Comparison of ENCODE assay signal across 12 mouse cellular contexts in the genomic region with DNA sequence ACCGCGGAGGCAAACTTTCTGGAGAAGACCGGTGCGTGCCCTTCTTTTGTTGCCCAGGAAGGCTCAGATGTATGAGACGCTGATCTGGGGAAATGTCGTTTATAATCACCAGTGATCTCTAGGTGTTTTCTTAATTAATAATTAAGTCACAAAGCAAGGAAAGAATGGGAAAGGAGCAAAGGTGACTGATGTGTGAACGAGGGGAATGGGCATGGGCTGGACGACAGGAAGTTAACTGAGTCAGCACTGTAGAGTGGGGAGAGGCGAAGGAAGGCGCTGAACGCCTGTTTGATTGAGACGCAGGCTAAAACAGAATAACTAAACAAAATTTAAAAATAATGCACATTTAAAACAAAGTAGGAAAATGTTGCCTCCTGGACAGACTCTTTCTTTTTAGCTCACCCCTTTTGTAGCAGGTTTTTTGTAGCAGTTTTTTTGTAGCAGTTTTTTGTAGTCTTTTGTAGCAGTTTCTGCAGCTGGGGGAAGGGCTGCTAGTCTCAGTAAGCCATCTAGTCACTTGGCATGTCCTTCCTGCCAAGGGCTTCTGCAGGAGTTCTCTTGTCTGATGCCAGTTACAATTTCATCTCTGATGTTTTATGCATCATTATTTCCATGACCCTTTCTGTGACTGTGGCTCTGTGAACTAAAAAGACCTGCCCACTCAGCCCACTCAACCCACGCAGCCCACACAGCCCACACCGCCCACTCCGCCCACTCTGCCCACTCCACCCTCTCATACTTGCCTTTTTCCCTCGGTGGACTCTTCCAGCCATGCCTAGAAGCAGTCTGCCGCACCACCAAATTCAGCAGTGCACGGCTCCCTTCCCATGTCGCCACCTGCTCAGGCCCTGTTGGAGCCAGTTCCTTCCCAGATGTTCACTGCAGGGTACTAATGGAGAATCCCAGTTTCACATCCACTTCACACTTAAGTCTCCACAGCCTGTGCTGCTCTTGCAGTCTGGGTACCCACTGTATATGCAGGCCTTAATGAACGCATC.
DNase-seq lines count a peak whose midpoint lies in the region; ATAC-seq and TF ChIP-seq lines count a peak whose summit lies in the region.
"Had no signal": no experiment of that assay in that cellular context is flagged by ENCODE, and none has a peak within 500 bp of the region (broad histone marks: within the 10 kb centered on the region; RNA-seq: fewer than 3 reads in every experiment).

No protein-coding gene starts in this region.

- TF ChIP-seq CTCF in lung, postnatal 0 days (IDR thresholded peaks at IDR 0.05): no peak

- no peaks in the 10 kb centered on the region for H3K36me3 ChIP-seq in neural tube, embryonic 14.5 days (ENCODE audit: control insufficient read depth, insufficient read depth, low read length)
- H3K36me3 ChIP-seq in lung, postnatal 0 days (ENCODE audit: insufficient read depth, low read length): no peaks in the 10 kb centered on the region

- no peaks in the 10 kb centered on the region for H3K9me3 ChIP-seq in neural tube, embryonic 14.5 days (ENCODE audit: control insufficient read depth, low read length)
- no peaks in the 10 kb centered on the region for H3K9me3 ChIP-seq in lung, postnatal 0 days (ENCODE audit: low read length)
- H3K9me3 ChIP-seq: megakaryocyte, embryonic 14.5 days had no signal

- DNase-seq in cerebellum, postnatal 25 days: peak; percentile 17 to 26
- DNase-seq in cerebellum, adult 9-10 months: no peak
- no peak for DNase-seq in neural tube, embryonic 10.5 days (ENCODE audit: extremely low spot score, low spot score)
- DNase-seq in kidney, postnatal 25 days: peak; percentile 32 to 56
- no peak for DNase-seq in lung, postnatal 0 days (ENCODE audit: low spot score)
- DNase-seq: adrenal gland, postnatal 14 days; gastrocnemius, postnatal 10 days had no signal

- H3K27me3 ChIP-seq in neural tube, embryonic 14.5 days (ENCODE audit: control insufficient read depth, insufficient read depth, low read length): no peaks in the 10 kb centered on the region
- H3K27me3 ChIP-seq in lung, postnatal 0 days (replicated peaks; ENCODE audit: insufficient read depth, low read length): no peaks in the 10 kb centered on the region
- H3K27me3 ChIP-seq: megakaryocyte, embryonic 14.5 days had no signal

- ATAC-seq in neural tube, embryonic 14.5 days (ENCODE audit: low read depth): peak; percentile 46; the same call in 1 of the 2 replicates
- no peak for ATAC-seq in lung, postnatal 0 days
- ATAC-seq in activated CD4-positive, CD25-positive, alpha-beta regulatory T cell, adult 4 months: no peak
- no peak for ATAC-seq in monocyte, adult 5-6 weeks (replicated peaks; ENCODE audit: insufficient number of reproducible peaks, low FRiP score, low TSS enrichment, poor library complexity, severe bottlenecking)

- H3K4me2 ChIP-seq in neural tube, embryonic 14.5 days (ENCODE audit: low read depth, low read length): no peak overlapping the region
- no peak overlapping the region for H3K4me2 ChIP-seq in lung, postnatal 0 days (replicated peaks; ENCODE audit: low read depth, low read length)

- no peak overlapping the region for H3K4me3 ChIP-seq in neural tube, embryonic 14.5 days (ENCODE audit: low read depth, low read length)
- no peak overlapping the region for H3K4me3 ChIP-seq in lung, postnatal 0 days (ENCODE audit: low read depth, low read length)
- H3K4me3 ChIP-seq: megakaryocyte, embryonic 14.5 days had no signal

- no peaks in the 10 kb centered on the region; the same call in 1 of the 2 replicates for H3K4me1 ChIP-seq in neural tube, embryonic 14.5 days (ENCODE audit: control insufficient read depth, insufficient read depth, low read length)
- H3K4me1 ChIP-seq in lung, postnatal 0 days (ENCODE audit: insufficient read depth, low read depth, low read length): peaks cover 3% of the 10 kb centered on the region; the same call in 1 of the 2 replicates
- H3K4me1 ChIP-seq: megakaryocyte, embryonic 14.5 days had no signal

- H3K27ac ChIP-seq in neural tube, embryonic 14.5 days (ENCODE audit: low read depth, low read length): no peak overlapping the region
- no peak overlapping the region for H3K27ac ChIP-seq in lung, postnatal 0 days (ENCODE audit: low read length)
- H3K27ac ChIP-seq: liver, embryonic 14.5 days had no signal

- H3K9ac ChIP-seq in neural tube, embryonic 14.5 days (replicated peaks; ENCODE audit: low read depth, low read length): no peak overlapping the region
- H3K9ac ChIP-seq in lung, postnatal 0 days (replicated peaks; ENCODE audit: low read depth): no peak overlapping the region
- H3K9ac ChIP-seq: liver, embryonic 14.5 days had no signal

- no peak for TF ChIP-seq EP300 in lung, postnatal 0 days (IDR thresholded peaks at IDR 0.05)

- WGBS in neural tube, embryonic 14.5 days: 80% methylated on average over 20 of the region's 20 CpGs
- 70% methylated on average over 20 of the region's 20 CpGs for WGBS in lung, postnatal 0 days

Comparison
In these comparisons a context has a peak if more than half of its experiments do, and no peak if none do; other contexts are left out.
1. DNase-seq: peak in cerebellum, postnatal 25 days (2 of 2) and kidney, postnatal 25 days (2 of 2); none in cerebellum, adult 9-10 months (single experiment), neural tube, embryonic 10.5 days (single experiment) and lung, postnatal 0 days (single experiment).